Mouse (Mus musculus): ENCODE data around the gene Eif2ak1. TPM values are rescaled to one million over a fixed set of nuclear protein-coding genes. Genes with fewer than 3 reads are reported as not detected.
A peak's percentile ranks its signal among the peaks of the same experiment; 100 is the strongest.

Gene Eif2ak1
- polyA plus RNA-seq, 1 experiment from 2014 or later, result 49.5 TPM

- WGBS (ENCODE audit: insufficient replicate concordance), result 86% methylated on average over 3 of the region's 3 CpGs
- Histone ChIP-seq H3K9ac (replicated peaks) (no peak overlapping the region), H3K36me3 (replicated peaks; ENCODE audit: insufficient read depth, low read length) (no peaks in the 10 kb centered on the region)
Measured at GRCm38 (mm10) chr5:143809421-143810090, 8.0 kb upstream of the Eif2ak1 start.

GRCm38 (mm10) chr5:143811653-143812052 lies 5.9 kb upstream of the Eif2ak1 start:
- WGBS (ENCODE audit: insufficient replicate concordance), result 79% methylated on average over 5 of the region's 5 CpGs
- TF ChIP-seq CTCF (IDR thresholded peaks at IDR 0.05; ENCODE audit: low read depth), result no peak
- no peak for TF ChIP-seq EP300 (IDR thresholded peaks at IDR 0.05; ENCODE audit: low read depth)

More at GRCm38 (mm10) chr5:143809421-143810090, 8.0 kb upstream of the Eif2ak1 start:
- H3K27me3 ChIP-seq (ENCODE audit: insufficient read depth, low read length), result no peaks in the 10 kb centered on the region
- DNase-seq (no peak), ATAC-seq (no peak)
- no peak overlapping the region for H3K4me3 ChIP-seq (ENCODE audit: low read depth, low read length)
- H3K9me3 ChIP-seq (ENCODE audit: low read length), result no peaks in the 10 kb centered on the region
- no peaks in the 10 kb centered on the region for H3K4me1 ChIP-seq (ENCODE audit: insufficient read depth)
- H3K27ac ChIP-seq (ENCODE audit: low read depth), result no peak overlapping the region
- no peak overlapping the region for H3K4me2 ChIP-seq (ENCODE audit: low read depth, low read length)
- TF ChIP-seq CTCF (IDR thresholded peaks at IDR 0.05; ENCODE audit: low read depth) (no peak), EP300 (IDR thresholded peaks at IDR 0.05; ENCODE audit: low read depth) (no peak)

GRCm38 (mm10) chr5:143814626-143815025 lies 3.0 kb upstream of the Eif2ak1 start:
- no peak overlapping the region for H3K9ac ChIP-seq (replicated peaks)
- no peak for TF ChIP-seq CTCF (IDR thresholded peaks at IDR 0.05; ENCODE audit: low read depth)
- TF ChIP-seq EP300 (IDR thresholded peaks at IDR 0.05; ENCODE audit: low read depth), result no peak
- WGBS (ENCODE audit: insufficient replicate concordance), result 63% methylated on average over 2 of the region's 2 CpGs

More at GRCm38 (mm10) chr5:143811653-143812052, 5.9 kb upstream of the Eif2ak1 start:
- H3K4me1 ChIP-seq (ENCODE audit: insufficient read depth), result no peaks in the 10 kb centered on the region
- no peak overlapping the region for H3K27ac ChIP-seq (ENCODE audit: low read depth)
- ATAC-seq (no peak), DNase-seq (no peak)
- no peak overlapping the region for H3K9ac ChIP-seq (replicated peaks)
- H3K4me3 ChIP-seq (ENCODE audit: low read depth, low read length), result no peak overlapping the region
- H3K4me2 ChIP-seq (ENCODE audit: low read depth, low read length), result no peak overlapping the region
- no peaks in the 10 kb centered on the region for H3K36me3 ChIP-seq (replicated peaks; ENCODE audit: insufficient read depth, low read length)
- H3K27me3 ChIP-seq (ENCODE audit: insufficient read depth, low read length), result no peaks in the 10 kb centered on the region
- no peaks in the 10 kb centered on the region for H3K9me3 ChIP-seq (ENCODE audit: low read length)

GRCm38 (mm10) chr5:143817931-143818311 lies 333 bp downstream of the Eif2ak1 start:
- Histone ChIP-seq H3K9me3 (ENCODE audit: low read length) (no peaks in the 10 kb centered on the region), H3K4me2 (ENCODE audit: low read depth, low read length) (peak overlapping the region; percentile 66), H3K27me3 (ENCODE audit: insufficient read depth, low read length) (no peaks in the 10 kb centered on the region), H3K4me1 (ENCODE audit: insufficient read depth) (peaks cover 11% of the 10 kb centered on the region), H3K9ac (replicated peaks) (peak overlapping the region; percentile 96), H3K27ac (ENCODE audit: low read depth) (peak overlapping the region; percentile 97), H3K36me3 (replicated peaks; ENCODE audit: insufficient read depth, low read length) (0 out of 2 replicates have a peak, but pooled peaks cover 2% of the 10 kb centered on the region), H3K4me3 (ENCODE audit: low read depth, low read length) (peak overlapping the region; percentile 88)
- peak; percentile 58 for ATAC-seq
- DNase-seq, result no peak
- TF ChIP-seq CTCF (IDR thresholded peaks at IDR 0.05; ENCODE audit: low read depth) (no peak), EP300 (IDR thresholded peaks at IDR 0.05; ENCODE audit: low read depth) (no peak)
- WGBS (ENCODE audit: insufficient replicate concordance), result under 1% methylated on average over 32 of the region's 32 CpGs

More at GRCm38 (mm10) chr5:143814626-143815025, 3.0 kb upstream of the Eif2ak1 start:
- Histone ChIP-seq H3K9me3 (ENCODE audit: low read length) (no peaks in the 10 kb centered on the region), H3K4me1 (ENCODE audit: insufficient read depth) (peaks cover 3% of the 10 kb centered on the region; the same call in 1 of the 2 replicates), H3K4me2 (ENCODE audit: low read depth, low read length) (no peak overlapping the region), H3K27me3 (ENCODE audit: insufficient read depth, low read length) (no peaks in the 10 kb centered on the region), H3K36me3 (replicated peaks; ENCODE audit: insufficient read depth, low read length) (no peaks in the 10 kb centered on the region), H3K27ac (ENCODE audit: low read depth) (no peak overlapping the region), H3K4me3 (ENCODE audit: low read depth, low read length) (no peak overlapping the region)
- DNase-seq, result no peak
- no peak for ATAC-seq

- peaks cover 11% of the 10 kb centered on the region for H3K4me1 ChIP-seq (ENCODE audit: insufficient read depth)
- ATAC-seq (no peak), DNase-seq (no peak)
- H3K9me3 ChIP-seq (ENCODE audit: low read length), result no peaks in the 10 kb centered on the region
- peak overlapping the region; percentile 88 for H3K4me3 ChIP-seq (ENCODE audit: low read depth, low read length)
- 0 out of 2 replicates have a peak, but pooled peaks cover 2% of the 10 kb centered on the region for H3K36me3 ChIP-seq (replicated peaks; ENCODE audit: insufficient read depth, low read length)
- WGBS (ENCODE audit: insufficient replicate concordance), result 4% methylated on average over 10 of the region's 10 CpGs
- H3K9ac ChIP-seq (replicated peaks), result peak overlapping the region; percentile 96
- no peak for TF ChIP-seq CTCF (IDR thresholded peaks at IDR 0.05; ENCODE audit: low read depth)
- TF ChIP-seq EP300 (IDR thresholded peaks at IDR 0.05; ENCODE audit: low read depth), result no peak
- H3K27ac ChIP-seq (ENCODE audit: low read depth), result peak overlapping the region; percentile 97
- H3K27me3 ChIP-seq (ENCODE audit: insufficient read depth, low read length), result no peaks in the 10 kb centered on the region
- peak overlapping the region; percentile 66 for H3K4me2 ChIP-seq (ENCODE audit: low read depth, low read length)
Measured at GRCm38 (mm10) chr5:143818461-143818860, 873 bp downstream of the Eif2ak1 start.

GRCm38 (mm10) chr5:143818949-143819348 lies 1.4 kb downstream of the Eif2ak1 start:
- Histone ChIP-seq H3K9ac (replicated peaks) (peak overlapping the region; percentile 96), H3K27ac (ENCODE audit: low read depth) (peak overlapping the region; percentile 97), H3K4me1 (ENCODE audit: insufficient read depth) (peaks cover 11% of the 10 kb centered on the region), H3K27me3 (ENCODE audit: insufficient read depth, low read length) (no peaks in the 10 kb centered on the region), H3K9me3 (ENCODE audit: low read length) (no peaks in the 10 kb centered on the region), H3K4me2 (ENCODE audit: low read depth, low read length) (peak overlapping the region; percentile 66), H3K4me3 (ENCODE audit: low read depth, low read length) (peak overlapping the region; percentile 88), H3K36me3 (replicated peaks; ENCODE audit: insufficient read depth, low read length) (0 out of 2 replicates have a peak, but pooled peaks cover 2% of the 10 kb centered on the region)
- TF ChIP-seq CTCF (IDR thresholded peaks at IDR 0.05; ENCODE audit: low read depth) (peak; percentile 23), EP300 (IDR thresholded peaks at IDR 0.05; ENCODE audit: low read depth) (peak; percentile 98)
- ATAC-seq, result peak; percentile 81
- whole genome bisulfite sequencing (ENCODE audit: insufficient replicate concordance), result 47% methylated on average over 13 of the region's 13 CpGs
- DNase-seq, result peak; percentile 85
